Mouse (Mus musculus): ENCODE results near the gene Bex4.
"Not testable (repeated sequence)": the region's sequence is repeated elsewhere in the genome, so short reads cannot be mapped to it uniquely, and the experiment has no call there.

The Bex4 gene

DNA sequence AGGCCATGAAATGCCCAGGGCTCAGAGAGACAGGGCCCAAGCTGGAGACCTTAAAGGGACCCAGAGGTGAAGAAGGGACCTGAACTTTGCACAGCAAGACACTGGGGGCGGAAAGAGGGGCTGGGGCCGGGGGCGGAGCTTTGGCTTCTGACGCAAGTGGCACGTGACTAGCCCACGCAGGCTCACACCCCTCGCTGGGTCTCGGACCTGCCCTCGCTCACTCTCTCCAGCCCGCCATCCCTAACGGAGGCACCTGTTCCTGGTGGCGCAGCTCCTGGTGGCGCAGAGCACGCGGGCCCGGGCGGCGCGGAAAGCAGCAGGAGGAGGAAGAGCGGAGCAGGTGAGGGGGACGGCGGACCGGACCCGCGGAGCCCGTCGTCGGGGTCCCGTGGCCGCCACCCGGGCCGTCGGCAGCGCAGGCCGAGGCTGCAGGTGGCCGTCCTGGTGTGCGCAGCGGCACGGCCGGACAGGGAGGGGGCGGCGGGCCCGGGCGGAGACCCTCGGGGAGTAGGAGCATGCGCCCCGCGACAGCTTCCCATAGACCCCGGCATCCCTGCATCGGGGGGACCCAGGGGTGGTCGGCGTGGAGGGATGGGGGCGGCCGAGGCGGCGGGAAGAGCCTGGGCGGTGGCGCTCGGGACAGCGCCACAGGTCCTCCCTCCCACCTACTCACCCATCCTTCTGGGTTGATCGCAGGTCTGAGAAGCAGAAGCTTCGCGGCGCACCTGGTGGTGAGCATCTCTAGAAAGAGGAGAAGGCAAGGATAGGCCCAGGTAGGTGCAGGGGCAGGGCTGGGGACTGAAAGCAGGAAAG lies at the start of gene Bex4:
Bex4 (plus strand) TSS at position 170 of the 813 bp plus-strand sequence.
- not testable (repeated sequence) for DNase-seq

DNA sequence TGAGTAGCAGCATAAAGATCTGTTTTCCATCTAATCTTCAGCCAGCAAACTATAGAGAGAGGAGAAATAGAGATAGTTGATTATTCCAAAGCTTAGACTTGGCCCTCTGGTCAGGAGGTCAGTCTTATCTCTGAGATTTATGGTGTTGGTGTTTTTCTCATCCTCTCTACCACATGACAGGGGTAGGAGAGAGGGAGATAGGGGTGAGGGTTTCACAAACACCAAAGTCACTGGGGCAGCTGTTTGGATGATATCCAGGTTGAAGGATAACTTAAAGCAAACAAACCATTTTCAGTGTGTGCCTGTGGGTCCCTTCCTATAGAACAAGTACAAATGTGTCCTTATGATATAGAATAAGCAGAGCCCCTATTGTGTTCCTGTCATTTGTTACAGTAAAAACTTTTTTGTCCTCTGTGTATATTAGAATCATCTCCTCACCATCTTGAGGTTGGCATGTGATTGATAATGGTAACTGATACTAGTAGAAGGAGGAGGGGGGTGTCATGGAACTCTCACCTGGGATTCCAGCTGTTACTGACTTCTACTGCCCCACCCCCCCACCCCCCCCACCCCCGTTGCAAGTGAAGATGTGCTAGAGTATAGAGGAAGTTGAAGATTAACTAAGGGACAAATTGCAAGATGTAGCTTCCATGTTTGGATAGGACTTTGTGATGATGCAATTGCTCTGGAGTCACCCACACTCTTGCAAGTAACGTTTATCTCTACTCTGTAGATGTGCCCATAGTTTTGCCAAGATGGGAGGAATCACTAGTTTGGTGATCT lies 46.1 kb upstream of the Bex4 start:
- DNase-seq: no peak

DNA sequence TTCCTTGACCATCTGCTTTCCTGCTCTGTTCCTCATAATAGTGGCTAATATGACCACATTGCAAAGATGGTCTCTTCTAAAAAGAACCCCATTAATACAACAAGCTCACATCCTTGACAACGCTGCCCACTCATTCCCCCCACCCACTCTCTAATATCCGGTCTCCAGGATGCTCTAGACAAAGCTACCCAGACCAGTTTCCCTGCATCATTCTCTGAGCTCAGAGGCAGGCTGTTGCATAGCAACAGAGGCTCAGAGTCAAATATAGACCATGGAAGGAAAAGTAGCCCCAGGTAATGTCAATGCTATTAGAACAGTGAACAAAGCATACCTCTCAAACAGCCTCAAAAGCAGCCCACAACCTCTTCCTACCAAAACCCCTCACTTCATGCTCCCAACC lies 44.4 kb upstream of the Bex4 start:
- no peak for DNase-seq

- DNase-seq: no peak
These were observed 34.6 kb upstream of the Bex4 start for GRCm38 (mm10) chrX:136104046-136104723.

GRCm38 (mm10) chrX:136104724-136105088 lies 34.1 kb upstream of the Bex4 start:
- DNase-seq: no peak

- peak; percentile 8 for DNase-seq
These were observed 30.9 kb upstream of the Bex4 start for GRCm38 (mm10) chrX:136107942-136108341.

DNA sequence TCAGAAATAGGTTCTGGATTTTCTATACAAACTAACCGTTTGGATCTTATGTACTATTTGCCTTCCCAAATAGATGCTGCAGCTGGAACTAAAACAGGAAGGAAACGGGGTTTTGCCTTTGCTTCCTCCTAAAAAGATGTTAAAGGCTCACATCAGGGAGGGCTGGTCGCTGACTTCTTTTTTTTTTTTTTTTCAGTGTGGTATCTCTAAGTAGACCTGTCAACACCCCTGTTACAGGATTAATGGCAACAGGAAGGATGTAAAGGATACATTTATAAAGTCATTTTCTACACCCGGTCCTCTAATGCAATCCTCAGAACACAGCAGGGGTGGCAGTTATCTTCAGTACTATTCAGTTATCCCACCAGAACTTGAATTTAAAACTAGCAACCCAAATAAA lies 23.8 kb upstream of the Bex4 start:
- DNase-seq: no peak

DNA sequence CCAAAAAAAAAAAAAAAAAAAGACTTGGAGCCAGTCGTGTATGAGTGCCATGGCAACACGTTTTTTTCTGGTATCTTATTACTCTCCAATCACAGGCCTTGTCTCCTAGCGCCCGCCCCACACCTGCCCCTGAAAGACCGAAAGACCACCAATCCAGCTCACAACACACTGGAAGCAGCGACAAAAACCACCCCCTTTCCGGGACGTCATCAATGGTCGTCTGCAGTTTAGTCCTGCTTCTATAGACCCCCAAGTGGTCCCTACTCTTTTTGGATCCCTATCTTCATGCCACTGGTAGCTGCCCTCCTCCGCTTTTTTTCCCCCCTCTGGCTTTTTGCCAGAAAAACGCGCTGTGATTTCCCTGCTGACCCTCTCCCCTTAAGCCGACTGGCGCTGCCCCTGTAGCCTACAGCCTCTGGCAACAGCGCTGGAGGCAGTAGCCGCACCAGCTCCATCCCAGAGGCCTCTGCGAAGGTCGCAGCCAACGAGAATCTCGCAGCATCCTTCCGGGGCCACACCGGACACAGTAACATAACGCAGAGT lies 23.3 kb upstream of the Bex4 start:
- no peak for DNase-seq

- no peak for DNase-seq
These were observed 11.6 kb upstream of the Bex4 start for GRCm38 (mm10) chrX:136127038-136127743.

DNA sequence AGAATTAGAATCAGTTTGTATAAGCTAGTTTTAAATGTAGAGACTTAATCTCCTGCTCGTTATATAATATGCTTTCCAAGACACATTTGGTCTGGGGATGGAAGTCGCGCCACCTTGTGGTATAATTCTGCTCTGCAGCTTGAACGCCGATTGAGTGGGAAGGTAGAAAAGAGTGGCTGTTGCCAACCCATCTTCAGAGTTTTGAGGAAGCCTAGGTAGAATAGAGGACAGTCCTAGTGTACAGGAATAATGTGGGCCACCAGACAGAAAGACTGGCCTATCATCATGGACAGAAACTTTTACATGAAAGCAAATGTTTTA lies 11.1 kb upstream of the Bex4 start:
- peak; percentile 26 for DNase-seq

GRCm38 (mm10) chrX:136135559-136135958 lies 3.2 kb upstream of the Bex4 start:
- DNase-seq: no peak

DNA sequence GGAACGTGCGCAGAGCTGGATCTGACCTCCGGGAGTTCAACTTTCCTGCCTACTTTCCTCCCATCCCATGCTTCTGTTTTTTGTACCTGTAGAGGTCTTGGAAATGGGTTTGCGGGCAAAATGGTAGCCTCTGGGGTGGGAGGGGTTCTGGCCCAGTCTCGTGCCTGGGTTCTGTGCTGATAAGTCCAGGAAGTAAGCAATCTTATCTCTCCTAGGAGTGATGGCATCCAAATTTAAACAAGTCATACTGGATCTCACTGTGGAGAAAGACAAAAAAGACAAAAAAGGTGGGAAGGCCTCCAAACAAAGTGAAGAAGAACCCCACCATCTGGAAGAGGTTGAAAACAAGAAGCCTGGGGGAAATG lies 826 bp downstream of the Bex4 start:
- not testable (repeated sequence) for DNase-seq

DNA sequence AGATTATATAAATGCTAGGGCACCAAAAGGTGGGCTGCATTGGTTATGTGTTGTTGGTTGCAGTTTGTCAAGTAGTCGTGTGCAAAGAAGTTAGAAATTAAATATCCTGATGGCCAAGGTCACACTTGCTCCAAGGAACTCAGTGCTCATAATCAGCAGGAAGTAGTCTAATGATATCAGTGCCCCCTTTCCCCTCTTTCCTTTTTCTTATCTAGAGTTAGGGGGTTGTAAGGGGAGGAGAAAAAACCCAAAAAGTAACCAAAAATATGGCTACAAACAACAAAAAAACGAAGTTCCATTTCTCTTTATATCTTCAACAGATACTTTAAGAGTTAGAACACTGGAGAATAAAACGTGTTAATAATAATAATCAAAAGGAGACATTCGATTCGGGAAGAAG lies 2.6 kb downstream of the Bex4 start:
- DNase-seq: no peak

- DNase-seq: no peak
These were observed 4.9 kb downstream of the Bex4 start for GRCm38 (mm10) chrX:136143711-136144110.

DNA sequence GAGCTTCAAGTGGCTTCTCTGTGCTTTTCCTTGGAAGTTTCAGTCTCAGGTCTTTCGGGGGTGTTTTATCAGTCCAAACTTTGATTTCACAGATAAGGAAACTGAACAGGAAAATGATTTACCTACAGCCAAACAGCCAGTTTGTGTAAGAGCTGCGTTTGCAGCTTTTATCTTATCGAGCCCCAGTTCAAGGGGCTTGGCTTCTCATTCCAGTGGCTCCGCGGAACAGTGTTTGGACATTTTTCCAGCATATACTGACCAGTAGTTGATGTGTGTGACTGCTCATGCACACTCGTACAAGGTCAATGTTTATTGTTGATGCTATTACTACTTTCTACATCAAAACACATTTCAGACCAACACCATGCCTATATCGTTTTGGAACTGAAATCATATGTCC lies 5.4 kb downstream of the Bex4 start:
- no peak for DNase-seq

- DNase-seq: no peak
These were observed 31.8 kb downstream of the Bex4 start for GRCm38 (mm10) chrX:136170625-136171024.

- peak; percentile 1 for DNase-seq
These were observed 32.7 kb downstream of the Bex4 start for GRCm38 (mm10) chrX:136171189-136172117.

- DNase-seq: peak; percentile 20
These were observed 33.3 kb downstream of the Bex4 start, which contains the start of gene Tceal8 for GRCm38 (mm10) chrX:136172118-136172551. Gene Tceal8 (minus strand): TSS chrX:136172342.

DNA sequence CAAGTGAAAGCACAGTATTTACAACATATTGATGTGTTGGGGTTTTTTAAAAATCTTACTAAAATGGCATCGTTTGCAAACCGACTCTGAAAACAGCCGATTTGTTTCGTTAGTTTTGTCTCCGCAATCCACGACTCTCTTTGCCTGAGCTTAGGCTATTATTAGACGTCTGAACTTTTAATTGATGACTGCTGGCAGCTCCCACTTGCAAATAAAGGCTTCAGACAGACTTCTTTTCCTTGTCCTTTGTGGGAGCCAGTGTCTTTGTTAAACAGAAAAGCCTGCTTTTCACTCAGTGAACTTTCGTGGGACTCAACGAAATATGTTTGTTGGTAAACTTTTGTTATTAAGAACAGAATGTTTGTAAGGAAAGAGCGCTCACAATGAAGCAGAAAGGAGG lies 34.0 kb downstream of the Bex4 start:
- no peak for DNase-seq

DNA sequence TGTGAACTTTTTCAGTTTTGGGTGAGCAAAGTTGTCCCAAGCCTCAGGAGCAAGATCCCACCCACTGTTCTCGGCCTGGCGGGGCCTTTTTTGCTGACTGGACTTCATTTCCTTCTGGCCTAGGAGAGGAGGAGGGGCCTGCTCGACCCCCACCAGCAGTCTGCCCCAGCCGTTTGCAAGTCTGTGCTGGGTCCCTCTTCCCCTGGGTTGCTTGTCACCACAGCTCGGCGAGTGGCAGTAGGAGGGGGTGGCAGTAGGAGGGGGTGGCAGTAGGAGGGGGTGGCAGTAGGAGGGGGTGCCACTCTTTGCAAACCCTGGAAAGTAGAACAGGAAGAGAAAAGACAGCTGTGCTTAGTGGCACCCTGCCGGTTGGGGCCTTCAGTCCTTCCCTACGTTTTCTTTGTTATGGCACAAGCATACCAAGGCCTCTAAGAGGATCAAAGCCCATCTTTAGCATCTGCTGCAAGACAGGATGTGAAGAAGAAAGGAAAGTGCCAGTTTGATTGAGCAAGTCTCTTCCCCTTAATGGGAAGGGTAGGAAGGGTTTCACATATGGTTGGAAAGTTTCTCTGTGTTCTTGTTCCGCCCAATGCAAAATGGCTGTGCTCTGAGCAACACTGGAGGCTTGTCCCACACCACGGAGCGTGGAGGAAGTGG lies 42.2 kb downstream of the Bex4 start:
- DNase-seq: peak; percentile 25

DNA sequence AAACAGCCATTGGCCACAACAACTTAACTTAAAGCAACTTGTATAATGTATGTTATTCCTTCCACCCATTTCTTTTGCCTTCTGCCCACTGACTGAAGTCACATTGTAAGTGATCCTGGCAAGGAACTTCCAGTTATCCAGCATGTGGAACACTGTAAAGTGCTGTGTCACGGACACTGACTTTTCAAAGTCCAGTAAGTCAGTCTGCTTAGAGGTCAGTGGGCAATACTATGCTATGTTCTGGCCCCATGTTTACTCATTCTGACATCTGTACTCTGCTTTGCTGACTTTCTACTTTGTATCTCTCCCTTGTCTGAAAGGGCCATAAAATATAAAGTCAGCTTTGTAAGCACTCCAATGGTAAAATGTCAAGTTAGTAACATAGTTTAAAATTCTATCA lies 44.3 kb downstream of the Bex4 start:
- no peak for DNase-seq

Data from thymus, postnatal 25 days (tissue).